Mouse (Mus musculus): ENCODE data around the gene Ptges3. TPM values are rescaled to one million over a fixed set of nuclear protein-coding genes. Genes with fewer than 3 reads are reported as not detected.

Ptges3 gene
- polyA plus RNA-seq (2012; rRNA removed) = 77.7 and 83.0 TPM in 2 replicates

DNA sequence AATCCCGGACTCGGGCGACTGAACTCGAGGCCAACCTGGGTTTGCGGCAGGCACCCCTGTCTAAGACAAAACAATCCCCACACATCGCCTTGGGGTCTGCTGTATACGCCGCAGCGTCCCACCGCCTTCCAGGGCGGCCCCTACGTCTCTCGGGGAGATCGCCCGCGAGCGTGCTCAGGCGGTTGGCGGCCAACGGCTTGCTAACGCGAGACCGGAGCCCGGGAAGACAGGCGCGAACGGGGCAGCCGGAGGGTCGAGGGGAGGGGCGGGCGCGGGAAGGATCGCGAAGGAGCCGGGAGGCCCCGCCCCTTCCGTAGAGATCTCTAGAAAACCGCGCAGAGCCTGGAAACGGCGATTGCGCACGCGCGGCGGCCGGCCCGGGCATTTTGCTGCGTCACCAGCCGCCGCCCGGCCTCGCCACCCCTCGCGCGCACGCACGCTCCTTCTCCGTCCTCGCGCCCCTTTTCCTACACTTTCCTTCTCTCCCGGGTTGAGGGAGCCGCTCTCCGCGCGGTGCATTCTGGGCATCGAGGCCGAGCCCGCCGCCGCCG, at the start of gene Ptges3:
Gene Ptges3, plus strand, starts transcription at position 354 of the 551 bp plus-strand sequence.

DNA sequence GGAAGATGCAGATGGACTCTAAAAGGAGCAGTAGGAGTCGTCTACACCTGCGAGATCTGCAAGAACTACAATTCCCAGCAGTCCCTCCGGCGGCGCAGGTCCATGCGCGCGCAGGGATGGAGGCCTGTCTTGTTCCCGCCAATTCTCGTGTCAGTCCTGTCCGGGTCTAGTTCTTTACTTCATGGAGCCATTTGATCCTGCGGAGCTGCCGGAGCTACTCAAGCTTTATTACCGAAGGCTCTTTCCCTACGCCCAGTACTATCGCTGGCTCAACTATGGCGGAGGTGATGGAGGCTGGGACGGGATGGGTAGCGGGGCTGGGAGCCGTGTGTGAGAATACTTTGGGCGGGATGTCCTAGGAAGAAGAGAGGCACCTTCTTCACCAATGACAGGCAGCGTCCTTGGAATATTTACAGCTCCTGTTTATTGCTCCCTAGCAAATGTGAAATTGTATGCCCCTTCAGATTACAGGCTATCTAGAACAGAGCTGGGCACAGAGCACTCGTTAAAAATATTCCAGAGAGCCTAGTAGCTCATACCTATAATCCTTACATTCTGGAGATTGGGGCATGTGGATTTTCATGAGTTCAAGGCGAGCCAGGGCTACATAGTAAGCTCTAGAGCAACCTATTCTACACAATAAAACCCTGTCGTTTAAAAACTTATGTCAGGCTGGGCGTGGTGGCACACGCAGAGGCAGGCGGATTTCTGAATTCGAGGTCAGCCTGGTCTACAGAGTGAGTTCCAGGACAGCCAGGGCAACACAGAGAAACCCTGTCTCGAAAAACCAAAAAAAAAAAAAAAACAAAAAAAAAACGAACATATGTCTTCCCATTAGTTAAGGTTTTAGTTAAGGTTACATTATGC, 43.5 kb upstream of the Ptges3 start, which contains the start of gene Prim1:
Gene Prim1, plus strand, starts transcription at position 101 of the 867 bp plus-strand sequence.

DNA sequence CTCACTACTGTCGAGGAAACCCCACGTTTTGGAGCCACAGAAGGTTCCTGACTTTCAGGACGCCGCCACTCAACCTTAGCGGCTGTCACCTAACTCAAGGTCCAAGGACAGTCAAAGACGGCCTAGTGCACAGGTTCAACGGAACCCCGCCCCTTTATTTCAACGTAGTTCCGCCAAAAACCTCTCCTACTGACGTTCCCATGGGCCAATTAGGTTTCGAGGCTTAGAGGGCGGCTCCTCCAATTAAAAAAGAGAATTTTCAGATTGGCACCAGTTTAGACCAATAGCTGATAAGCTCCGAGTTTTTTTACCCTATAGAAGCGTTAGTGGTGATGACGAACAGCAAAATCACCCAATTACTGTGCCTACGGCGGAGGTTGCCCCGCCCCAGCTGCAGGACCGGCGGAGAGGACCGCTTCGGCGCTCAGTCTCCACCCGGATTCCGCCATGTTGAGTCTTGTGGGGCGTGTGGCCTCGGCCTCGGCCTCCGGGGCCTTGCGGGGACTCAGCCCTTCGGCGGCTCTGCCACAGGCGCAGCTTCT, 24.2 kb downstream of the Ptges3 start, which contains the start of gene Atp5b:
Gene Atp5b, plus strand, starts transcription at position 394 of the 542 bp plus-strand sequence.

DNA sequence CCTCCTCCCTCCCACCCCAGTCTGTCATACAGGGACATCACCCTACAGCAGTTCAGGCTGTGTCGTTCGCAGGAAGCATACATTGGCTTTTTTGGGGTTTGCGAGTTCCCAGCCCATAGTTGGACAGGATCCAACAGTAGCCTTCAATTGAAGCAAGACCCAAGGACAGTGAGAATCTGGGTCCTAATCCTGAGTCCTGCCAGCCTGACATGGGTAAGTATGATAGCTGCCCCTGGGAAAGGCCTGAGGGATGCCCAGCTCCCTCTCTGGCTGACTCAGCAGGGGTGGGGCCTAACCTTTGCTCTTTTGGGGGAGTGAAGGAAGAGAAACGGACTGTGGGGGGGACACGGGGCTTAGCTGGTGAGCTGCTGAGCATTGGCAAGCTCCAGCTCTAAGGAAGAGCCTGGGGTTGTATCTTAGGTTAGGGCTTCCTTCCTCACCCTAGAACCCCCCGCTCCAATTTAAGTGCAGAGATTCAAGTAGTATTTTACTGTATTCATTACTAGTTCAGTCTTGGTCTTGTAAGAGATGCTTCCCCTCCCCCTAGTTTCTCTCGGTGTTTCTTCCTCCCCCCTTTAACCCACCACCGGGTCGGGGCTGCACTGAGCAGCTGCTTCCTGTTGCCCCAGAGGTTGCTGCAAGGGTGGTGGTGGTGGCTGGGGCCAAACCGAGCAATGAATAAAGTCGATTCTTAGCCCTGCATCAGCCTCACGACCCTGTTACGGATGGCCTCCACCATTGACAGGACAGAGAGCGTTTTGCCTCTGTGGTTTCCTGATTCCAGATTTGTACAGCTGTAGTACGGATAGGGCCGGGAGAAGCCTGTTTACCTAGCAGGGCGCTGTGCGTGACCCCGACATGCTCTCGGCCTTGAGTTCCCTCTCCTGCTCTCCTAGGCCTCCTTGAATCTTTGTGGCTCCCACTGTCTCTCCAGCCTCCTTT, 33.1 kb downstream of the Ptges3 start, which contains the start of gene Baz2a:
Gene Baz2a, plus strand, starts transcription at position 14 of the 942 bp plus-strand sequence.

Other genes starting within 250 kb of the Ptges3 start
- not detected in 2 replicates for gene Rdh19, start 209.0 kb upstream of the Ptges3 start, polyA plus RNA-seq (2012; rRNA removed)
- not detected in 2 replicates for gene Rdh16f2, start 192.5 kb upstream of the Ptges3 start, polyA plus RNA-seq (2012; rRNA removed)
- not detected in 2 replicates for gene Rdh7, start 170.1 kb upstream of the Ptges3 start, polyA plus RNA-seq (2012; rRNA removed)
- gene Sdr9c7, start 160.4 kb upstream of the Ptges3 start, polyA plus RNA-seq (2012; rRNA removed) = not detected in 2 replicates
- not detected in 2 replicates for gene Hsd17b6, start 51.3 kb upstream of the Ptges3 start, polyA plus RNA-seq (2012; rRNA removed)
- gene Prim1, start 43.8 kb upstream of the Ptges3 start, polyA plus RNA-seq (2012; rRNA removed) = 39.1 and 45.7 TPM in 2 replicates
- gene Naca, start 23.4 kb upstream of the Ptges3 start, polyA plus RNA-seq (2012; rRNA removed) = 532 and 550 TPM in 2 replicates
- gene Atp5b, start 24.3 kb downstream of the Ptges3 start, polyA plus RNA-seq (2012; rRNA removed) = 1,340 and 1,417 TPM in 2 replicates
- gene Baz2a, start 32.6 kb downstream of the Ptges3 start, polyA plus RNA-seq (2012; rRNA removed) = 34.0 and 36.0 TPM in 2 replicates
- gene Rbms2, start 121.3 kb downstream of the Ptges3 start, polyA plus RNA-seq (2012; rRNA removed) = 28.0 and 39.8 TPM in 2 replicates
- gene Gls2, start 135.5 kb downstream of the Ptges3 start, polyA plus RNA-seq (2012; rRNA removed) = 3.6 and 4.0 TPM in 2 replicates
- gene Spryd4, start 152.9 kb downstream of the Ptges3 start, polyA plus RNA-seq (2012; rRNA removed) = 13.6 and 15.5 TPM in 2 replicates
- gene Mip, start 166.9 kb downstream of the Ptges3 start, polyA plus RNA-seq (2012; rRNA removed) = 0.23 and 0.26 TPM in 2 replicates
- 18.3 and 20.5 TPM in 2 replicates for gene Timeless, start 173.1 kb downstream of the Ptges3 start, polyA plus RNA-seq (2012; rRNA removed)
- 0.38 and 0.45 TPM in 2 replicates for gene Apon, start 195.1 kb downstream of the Ptges3 start, polyA plus RNA-seq (2012; rRNA removed)
- not detected in 2 replicates for gene Apof, start 209.7 kb downstream of the Ptges3 start, polyA plus RNA-seq (2012; rRNA removed)
- 30.6 and 34.3 TPM in 2 replicates for gene Stat2, start 211.6 kb downstream of the Ptges3 start, polyA plus RNA-seq (2012; rRNA removed)
- gene Il23a, start 239.8 kb downstream of the Ptges3 start, polyA plus RNA-seq (2012; rRNA removed) = 0.10 and 0.14 TPM in 2 replicates
- 44.2 and 45.9 TPM in 2 replicates for gene Pan2, start 244.4 kb downstream of the Ptges3 start, polyA plus RNA-seq (2012; rRNA removed)

Data from central nervous system, embryonic 14 days (tissue).